Mouse (Mus musculus): ENCODE results near the gene Ggta1. TPM values are rescaled to one million over a fixed set of nuclear protein-coding genes. Genes with fewer than 3 reads are reported as not detected.
A peak's percentile ranks its signal among the peaks of the same experiment; 100 is the strongest.

The Ggta1 gene
- polyA plus RNA-seq, 1 experiment from 2014 or later, result 9.1 TPM

DNA sequence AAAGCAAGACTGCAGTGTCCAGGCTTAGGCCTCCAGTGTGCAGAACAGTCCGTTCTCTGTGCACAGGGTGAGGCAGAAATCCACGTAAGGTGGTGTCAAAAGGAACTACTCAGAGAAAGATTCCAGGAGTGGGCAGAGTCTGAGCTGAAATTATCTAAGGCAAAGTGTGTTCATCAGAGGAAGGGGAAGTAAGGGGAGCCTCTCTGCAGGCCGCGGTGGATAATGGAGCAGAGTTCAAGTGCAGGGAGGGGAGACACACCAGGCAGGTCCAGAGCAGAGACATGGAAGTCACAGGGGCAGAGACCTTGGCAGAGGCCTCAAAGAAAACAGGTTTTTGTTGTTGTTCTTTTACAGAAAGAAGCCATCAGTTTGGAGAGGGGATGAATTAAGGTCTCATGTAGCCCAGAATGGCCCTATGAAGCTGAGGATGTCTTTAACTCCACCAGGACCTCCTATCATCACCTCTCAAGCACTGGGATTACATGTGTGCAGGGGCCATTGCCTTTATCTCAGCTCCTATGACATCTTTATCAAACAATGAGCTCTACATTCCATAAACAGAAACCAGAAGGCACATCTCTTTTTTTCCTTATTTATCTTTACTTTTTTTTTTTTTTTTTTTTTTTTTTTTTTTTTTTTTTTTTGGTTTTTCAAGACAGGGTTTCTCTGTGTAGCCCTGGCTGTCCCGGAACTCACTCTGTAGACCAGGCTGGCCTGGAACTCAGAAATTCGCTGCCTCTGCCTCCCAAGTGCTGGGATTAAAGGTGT is 42.7 kb upstream of the Ggta1 start:
- Histone ChIP-seq H3K4me1 (ENCODE audit: control insufficient read depth, low read depth, low read length) (peaks cover 78% of the 10 kb centered on the region), H3K4me2 (ENCODE audit: low read depth, low read length) (peak overlapping the region; percentile 61), H3K27me3 (ENCODE audit: control insufficient read depth, insufficient read depth, low read depth, low read length) (no peaks in the 10 kb centered on the region), H3K27ac (ENCODE audit: low read length) (peak overlapping the region; percentile 89), H3K9me3 (replicated peaks; ENCODE audit: control insufficient read depth, low read length) (no peaks in the 10 kb centered on the region), H3K4me3 (ENCODE audit: low read depth, low read length) (no peak overlapping the region), H3K36me3 (ENCODE audit: control insufficient read depth, insufficient read depth) (no peaks in the 10 kb centered on the region), H3K9ac (ENCODE audit: low read depth, low read length) (no peak overlapping the region)
- no peak for ATAC-seq (ENCODE audit: low read depth)
- WGBS (ENCODE audit: insufficient replicate concordance), result 21% methylated on average over 6 of the region's 6 CpGs

DNA sequence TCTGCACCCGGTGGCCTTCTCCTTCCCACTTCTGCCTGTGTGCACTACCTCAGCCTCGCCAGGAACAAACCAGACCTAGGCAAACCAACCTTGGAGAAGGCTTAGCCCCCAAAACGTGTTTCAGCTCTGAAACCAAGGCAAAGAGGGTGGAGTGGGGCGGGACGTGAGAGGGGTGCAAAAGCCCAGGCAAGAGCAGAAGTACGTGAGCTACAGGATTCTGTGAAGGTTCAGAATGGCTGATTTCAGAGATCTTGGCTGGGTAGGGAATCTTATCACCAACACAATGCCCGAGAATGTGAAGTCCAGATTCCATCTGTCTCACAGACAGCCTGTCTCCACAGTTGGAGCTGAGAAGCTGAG is 41.4 kb upstream of the Ggta1 start:
- ATAC-seq (ENCODE audit: low read depth), result peak; percentile 11
- peak overlapping the region; percentile 86 for H3K27ac ChIP-seq (ENCODE audit: low read length)
- H3K9me3 ChIP-seq (replicated peaks; ENCODE audit: control insufficient read depth, low read length), result no peaks in the 10 kb centered on the region
- H3K4me2 ChIP-seq (ENCODE audit: low read depth, low read length), result peak overlapping the region; percentile 40; the same call in 1 of the 2 replicates
- 0 out of 2 replicates have a peak overlapping the region, but pooled peaks have one; percentile 7 for H3K4me3 ChIP-seq (ENCODE audit: low read depth, low read length)
- WGBS (ENCODE audit: insufficient replicate concordance), result 18% methylated on average over 7 of the region's 7 CpGs
- H3K27me3 ChIP-seq (ENCODE audit: control insufficient read depth, insufficient read depth, low read depth, low read length), result no peaks in the 10 kb centered on the region
- H3K9ac ChIP-seq (ENCODE audit: low read depth, low read length), result peak overlapping the region; percentile 41; the same call in 1 of the 2 replicates
- no peaks in the 10 kb centered on the region for H3K36me3 ChIP-seq (ENCODE audit: control insufficient read depth, insufficient read depth)
- peaks cover 85% of the 10 kb centered on the region for H3K4me1 ChIP-seq (ENCODE audit: control insufficient read depth, low read depth, low read length)

DNA sequence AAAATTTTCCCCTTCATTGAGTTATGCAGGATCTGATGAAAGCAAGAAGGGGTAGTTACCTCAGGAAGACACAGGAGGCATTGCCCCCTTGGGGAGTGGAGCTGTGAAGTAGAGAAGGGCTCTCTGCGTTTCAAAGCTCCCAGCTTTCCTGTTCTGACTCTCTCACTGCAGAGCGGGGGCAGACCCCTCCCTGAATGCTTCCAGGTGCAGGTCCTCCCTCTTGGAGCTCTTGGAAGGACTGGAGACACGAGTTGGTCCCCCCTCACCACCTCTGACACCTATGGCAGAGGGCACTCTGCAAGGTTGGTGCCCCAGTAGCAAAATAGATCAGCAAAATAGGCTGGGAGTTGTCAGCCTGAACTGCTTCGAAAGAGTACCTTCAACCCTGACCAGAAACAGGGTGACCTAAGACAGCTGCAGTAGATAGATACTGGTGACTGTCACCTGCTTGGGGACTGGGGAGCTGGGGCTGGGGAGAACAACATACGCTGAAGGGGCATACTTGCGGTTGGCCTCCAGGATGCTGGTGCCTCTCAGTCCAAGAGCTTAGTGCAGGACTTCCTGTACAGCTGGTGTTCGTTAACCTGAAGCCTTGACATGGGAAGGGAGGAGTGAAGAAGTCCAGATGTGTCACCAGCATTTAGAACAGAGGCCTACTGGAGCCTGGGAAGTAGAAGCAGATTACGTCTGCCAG is 40.8 kb upstream of the Ggta1 start:
- 10% methylated on average over 8 of the region's 8 CpGs for WGBS (ENCODE audit: insufficient replicate concordance)
- peak; percentile 41 for ATAC-seq (ENCODE audit: low read depth)
- H3K27me3 ChIP-seq (ENCODE audit: control insufficient read depth, insufficient read depth, low read depth, low read length), result no peaks in the 10 kb centered on the region
- peak overlapping the region; percentile 40; the same call in 1 of the 2 replicates for H3K4me2 ChIP-seq (ENCODE audit: low read depth, low read length)
- peaks cover 84% of the 10 kb centered on the region for H3K4me1 ChIP-seq (ENCODE audit: control insufficient read depth, low read depth, low read length)
- peak overlapping the region; percentile 41 for H3K9ac ChIP-seq (ENCODE audit: low read depth, low read length)
- no peaks in the 10 kb centered on the region for H3K36me3 ChIP-seq (ENCODE audit: control insufficient read depth, insufficient read depth)
- peak overlapping the region; percentile 86 for H3K27ac ChIP-seq (ENCODE audit: low read length)
- H3K4me3 ChIP-seq (ENCODE audit: low read depth, low read length), result peak overlapping the region; percentile 16; the same call in 1 of the 2 replicates
- no peaks in the 10 kb centered on the region for H3K9me3 ChIP-seq (replicated peaks; ENCODE audit: control insufficient read depth, low read length)

DNA sequence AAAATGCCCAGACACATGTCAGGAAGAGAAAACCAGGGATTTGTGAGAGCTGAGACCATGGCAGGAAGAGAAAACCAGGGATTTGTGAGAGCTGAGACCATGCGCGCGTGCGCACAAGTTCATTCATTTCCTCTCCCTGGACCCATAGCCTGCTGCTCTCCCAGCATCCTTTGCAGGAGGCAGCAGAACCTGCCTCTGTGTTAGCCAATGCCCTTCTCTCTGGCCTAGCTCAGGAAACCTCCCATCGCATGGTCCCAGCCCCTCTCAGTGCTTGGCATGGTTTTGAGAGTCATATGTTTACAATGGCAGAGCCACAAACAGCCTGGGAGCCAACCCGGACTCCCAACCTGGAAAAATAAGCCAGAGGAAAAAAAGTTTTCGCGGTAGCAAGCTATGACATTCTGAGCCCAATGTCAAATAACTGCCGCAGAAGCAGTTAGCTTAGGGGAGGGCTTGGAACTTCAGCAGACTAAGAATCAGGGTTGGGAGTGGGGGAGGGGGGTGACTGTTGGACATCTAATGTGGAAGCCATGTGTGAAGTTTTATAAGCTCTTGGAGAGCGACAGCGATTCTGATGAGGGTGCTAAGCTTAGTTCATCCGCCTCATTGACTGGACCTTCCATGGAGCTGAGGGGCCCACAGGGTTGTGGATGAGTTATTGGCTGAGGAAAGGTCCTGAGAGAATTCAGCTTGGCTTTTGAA is 40.1 kb upstream of the Ggta1 start:
- peak overlapping the region; percentile 86 for H3K27ac ChIP-seq (ENCODE audit: low read length)
- H3K4me2 ChIP-seq (ENCODE audit: low read depth, low read length), result peak overlapping the region; percentile 40; the same call in 1 of the 2 replicates
- peak overlapping the region; percentile 16; the same call in 1 of the 2 replicates for H3K4me3 ChIP-seq (ENCODE audit: low read depth, low read length)
- WGBS (ENCODE audit: insufficient replicate concordance), result 51% methylated on average over 12 of the region's 12 CpGs
- peak overlapping the region; percentile 41 for H3K9ac ChIP-seq (ENCODE audit: low read depth, low read length)
- H3K27me3 ChIP-seq (ENCODE audit: control insufficient read depth, insufficient read depth, low read depth, low read length), result no peaks in the 10 kb centered on the region
- H3K36me3 ChIP-seq (ENCODE audit: control insufficient read depth, insufficient read depth), result no peaks in the 10 kb centered on the region
- H3K4me1 ChIP-seq (ENCODE audit: control insufficient read depth, low read depth, low read length), result peaks cover 80% of the 10 kb centered on the region
- no peak for ATAC-seq (ENCODE audit: low read depth)
- no peaks in the 10 kb centered on the region for H3K9me3 ChIP-seq (replicated peaks; ENCODE audit: control insufficient read depth, low read length)

DNA sequence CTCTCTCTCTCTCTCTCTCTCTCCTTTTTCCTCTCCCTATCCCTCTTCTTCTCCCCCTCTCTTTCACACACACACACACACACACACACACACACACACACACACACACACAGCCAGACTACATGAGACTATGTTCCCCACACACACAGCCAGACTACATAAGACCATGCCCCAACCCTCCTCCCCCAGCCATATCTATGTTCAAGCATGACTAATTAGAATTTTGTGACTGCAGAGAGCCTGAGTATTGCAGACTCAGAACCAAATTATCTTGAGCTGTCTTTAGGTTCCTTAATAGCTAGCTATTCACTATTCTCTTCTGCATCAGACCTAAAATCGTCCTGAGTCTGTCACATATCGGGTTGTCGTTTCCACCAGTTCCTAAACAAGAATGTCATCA is 39.5 kb upstream of the Ggta1 start:
- no peaks in the 10 kb centered on the region for H3K9me3 ChIP-seq (replicated peaks; ENCODE audit: control insufficient read depth, low read length)
- peak overlapping the region; percentile 23 for H3K9ac ChIP-seq (ENCODE audit: low read depth, low read length)
- peaks cover 78% of the 10 kb centered on the region for H3K4me1 ChIP-seq (ENCODE audit: control insufficient read depth, low read depth, low read length)
- peak overlapping the region; percentile 40 for H3K4me2 ChIP-seq (ENCODE audit: low read depth, low read length)
- WGBS (ENCODE audit: insufficient replicate concordance), result 41% methylated on average over 3 of the region's 3 CpGs
- H3K36me3 ChIP-seq (ENCODE audit: control insufficient read depth, insufficient read depth), result no peaks in the 10 kb centered on the region
- H3K27ac ChIP-seq (ENCODE audit: low read length), result peak overlapping the region; percentile 86
- no peaks in the 10 kb centered on the region for H3K27me3 ChIP-seq (ENCODE audit: control insufficient read depth, insufficient read depth, low read depth, low read length)
- no peak overlapping the region for H3K4me3 ChIP-seq (ENCODE audit: low read depth, low read length)
- ATAC-seq (ENCODE audit: low read depth), result peak; percentile 33; the same call in 1 of the 2 replicates

DNA sequence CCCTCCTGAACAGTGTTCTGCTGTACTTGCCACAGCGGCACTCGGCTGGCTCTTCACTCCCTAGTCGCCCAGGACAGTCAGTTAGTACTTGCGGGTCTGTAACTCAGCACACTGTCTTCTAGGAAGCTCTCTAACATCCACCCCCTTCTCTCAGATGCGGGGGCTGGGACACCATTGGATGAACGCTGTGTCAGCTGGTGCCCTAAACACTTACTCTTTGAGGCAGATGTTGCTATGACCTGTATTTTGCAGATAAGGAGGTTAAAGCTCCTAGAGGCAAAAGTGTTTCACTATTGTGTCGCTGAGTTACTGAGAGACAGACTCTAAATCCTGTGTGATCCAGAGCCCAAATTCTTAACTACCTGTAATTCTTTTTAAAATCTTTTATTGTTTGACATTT is 36.4 kb upstream of the Ggta1 start:
- peak overlapping the region; percentile 58; the same call in 1 of the 2 replicates for H3K27ac ChIP-seq (ENCODE audit: low read length)
- 32% methylated on average over 7 of the region's 7 CpGs for WGBS (ENCODE audit: insufficient replicate concordance)
- H3K36me3 ChIP-seq (ENCODE audit: control insufficient read depth, insufficient read depth), result no peaks in the 10 kb centered on the region
- H3K4me3 ChIP-seq (ENCODE audit: low read depth, low read length), result no peak overlapping the region
- ATAC-seq (ENCODE audit: low read depth), result peak; percentile 48
- H3K4me2 ChIP-seq (ENCODE audit: low read depth, low read length), result peak overlapping the region; percentile 18
- H3K4me1 ChIP-seq (ENCODE audit: control insufficient read depth, low read depth, low read length), result peaks cover 63% of the 10 kb centered on the region
- 0 out of 2 replicates have a peak overlapping the region, but pooled peaks have one; percentile 4 for H3K9ac ChIP-seq (ENCODE audit: low read depth, low read length)
- H3K27me3 ChIP-seq (ENCODE audit: control insufficient read depth, insufficient read depth, low read depth, low read length), result no peaks in the 10 kb centered on the region
- H3K9me3 ChIP-seq (replicated peaks; ENCODE audit: control insufficient read depth, low read length), result no peaks in the 10 kb centered on the region

DNA sequence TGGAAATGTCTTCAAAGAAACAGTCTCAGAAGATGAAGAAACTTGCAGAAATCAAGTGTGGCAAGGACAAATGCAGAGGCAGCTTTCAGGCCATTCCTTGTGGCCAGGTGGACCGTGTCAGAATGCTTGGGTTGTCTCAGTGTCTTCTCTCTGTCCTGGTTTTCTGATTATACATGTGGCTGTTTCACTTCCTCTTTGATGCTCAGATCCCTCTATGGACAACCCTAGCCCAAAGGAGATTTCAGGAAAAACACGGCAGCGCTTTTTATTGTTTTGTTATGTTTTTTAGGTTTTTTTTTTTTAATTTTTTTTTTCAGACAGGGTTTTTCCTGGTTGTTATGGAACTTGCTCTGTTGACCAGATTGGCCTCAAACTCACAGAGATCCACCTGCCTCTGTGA is 35.9 kb upstream of the Ggta1 start:
- no peaks in the 10 kb centered on the region for H3K27me3 ChIP-seq (ENCODE audit: control insufficient read depth, insufficient read depth, low read depth, low read length)
- WGBS (ENCODE audit: insufficient replicate concordance), result 51% methylated on average over 3 of the region's 3 CpGs
- no peaks in the 10 kb centered on the region for H3K36me3 ChIP-seq (ENCODE audit: control insufficient read depth, insufficient read depth)
- H3K9ac ChIP-seq (ENCODE audit: low read depth, low read length), result no peak overlapping the region
- no peak overlapping the region for H3K4me2 ChIP-seq (ENCODE audit: low read depth, low read length)
- peak overlapping the region; percentile 58; the same call in 1 of the 2 replicates for H3K27ac ChIP-seq (ENCODE audit: low read length)
- H3K9me3 ChIP-seq (replicated peaks; ENCODE audit: control insufficient read depth, low read length), result no peaks in the 10 kb centered on the region
- H3K4me3 ChIP-seq (ENCODE audit: low read depth, low read length), result no peak overlapping the region
- peaks cover 57% of the 10 kb centered on the region for H3K4me1 ChIP-seq (ENCODE audit: control insufficient read depth, low read depth, low read length)
- ATAC-seq (ENCODE audit: low read depth), result no peak

DNA sequence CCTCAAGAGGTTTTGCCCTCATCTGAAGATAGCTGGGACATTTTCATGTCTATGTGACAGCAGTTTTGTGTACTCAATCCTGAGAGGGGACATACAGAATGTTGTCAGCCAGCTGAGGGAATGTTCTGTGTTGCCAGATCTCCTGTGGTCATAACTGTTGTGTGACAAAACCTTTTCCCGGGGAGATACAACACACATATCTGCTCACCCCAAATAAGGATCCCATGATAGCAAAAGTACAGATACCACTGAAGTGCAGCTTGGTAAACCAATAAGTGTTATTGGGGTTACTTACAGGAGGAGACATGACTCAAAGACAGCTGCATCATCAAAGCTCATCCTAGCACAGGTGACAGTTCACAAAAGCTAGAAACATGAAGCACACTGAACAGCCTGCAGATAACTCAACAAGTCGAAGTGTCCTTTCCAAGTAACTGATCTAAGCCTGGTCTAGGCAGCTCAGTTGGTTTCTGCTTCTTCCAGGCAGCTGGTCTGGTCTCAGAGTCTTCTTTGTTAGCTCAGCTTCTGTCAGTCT is 34.7 kb upstream of the Ggta1 start:
- peaks cover 45% of the 10 kb centered on the region for H3K4me1 ChIP-seq (ENCODE audit: control insufficient read depth, low read depth, low read length)
- no peak overlapping the region for H3K9ac ChIP-seq (ENCODE audit: low read depth, low read length)

More for the DNA sequence above, 34.7 kb upstream of the Ggta1 start:
- ATAC-seq (ENCODE audit: low read depth), result no peak
- H3K9me3 ChIP-seq (replicated peaks; ENCODE audit: control insufficient read depth, low read length), result no peaks in the 10 kb centered on the region
- no peak overlapping the region for H3K4me3 ChIP-seq (ENCODE audit: low read depth, low read length)
- H3K36me3 ChIP-seq (ENCODE audit: control insufficient read depth, insufficient read depth), result no peaks in the 10 kb centered on the region
- no peak overlapping the region for H3K4me2 ChIP-seq (ENCODE audit: low read depth, low read length)
- WGBS (ENCODE audit: insufficient replicate concordance), result 44% methylated on average over 2 of the region's 2 CpGs
- no peak overlapping the region for H3K27ac ChIP-seq (ENCODE audit: low read length)
- no peaks in the 10 kb centered on the region for H3K27me3 ChIP-seq (ENCODE audit: control insufficient read depth, insufficient read depth, low read depth, low read length)

Measured in liver, embryonic 16.5 days (tissue).